Mouse (Mus musculus) midbrain, postnatal 0 days (tissue): ENCODE measurements around the gene Rhox3g. TPM values are rescaled to one million over a fixed set of nuclear protein-coding genes. Genes with fewer than 3 reads are reported as not detected.
"Not testable (repeated sequence)": the region's sequence is repeated elsewhere in the genome, so short reads cannot be mapped to it uniquely, and the experiment has no call there.

Source experiments
- ATAC-seq: fragments of 200-750 bp; cut with Nextera tagmentation; 2 replicates; pipeline ENCODE4 v1.8.0; 2017; ENCODE audit warnings: moderate number of reproducible peaks, mild to moderate bottlenecking, moderate TSS enrichment, moderate library complexity; ENCODE audit not compliant: low FRiP score
- DNase-seq: peaks from one replicate; pipeline ENCODE4 v3.0.0-alpha.2; 2015; ENCODE audit warnings: low spot score
- H3K27ac ChIP-seq: fragments of 300-500 bp; sonication (generic); 2 replicates; pipeline ENCODE4 v1.5.1; 2014; ENCODE audit warnings: low read depth, mild to moderate bottlenecking, low read length, mixed read lengths
- H3K27me3 ChIP-seq: fragments of 300-500 bp; sonication (generic); 2 replicates; pipeline ENCODE4 v1.6.1; 2014; ENCODE audit warnings: low read length, control low read depth, mixed read lengths; ENCODE audit not compliant: insufficient read depth
- H3K36me3 ChIP-seq: fragments of 300-500 bp; sonication (generic); 2 replicates; pipeline ENCODE4 v1.6.1; 2014; ENCODE audit warnings: low read length, control low read depth, mixed read lengths; ENCODE audit not compliant: insufficient read depth
- H3K4me1 ChIP-seq: fragments of 300-500 bp; sonication (generic); 2 replicates; pipeline ENCODE4 v1.6.1; 2014; ENCODE audit warnings: mild to moderate bottlenecking, control low read depth, antibody characterized with exemption, low read length, mixed read lengths; ENCODE audit not compliant: insufficient read depth
- H3K4me2 ChIP-seq: fragments of 300-500 bp; sonication (generic); 2 replicates; pipeline ENCODE4 v1.6.1; 2014; ENCODE audit warnings: low read depth, mild to moderate bottlenecking, low read length, mixed read lengths; ENCODE audit not compliant: poor library complexity, severe bottlenecking
- H3K4me3 ChIP-seq: fragments of 300-500 bp; sonication (generic); 2 replicates; pipeline ENCODE4 v1.5.1; 2014; ENCODE audit warnings: low read depth, mild to moderate bottlenecking, low read length, moderate library complexity
- H3K9ac ChIP-seq: fragments of 300-500 bp; sonication (generic); replicated peaks from 2 replicates; pipeline ENCODE4 v1.6.1; 2014; ENCODE audit warnings: mild to moderate bottlenecking, low read length, moderate library complexity, mixed read lengths; ENCODE audit not compliant: poor library complexity, severe bottlenecking
- H3K9me3 ChIP-seq: fragments of 300-500 bp; sonication (generic); 2 replicates; pipeline ENCODE4 v1.6.1; 2016; ENCODE audit warnings: low read length, control low read depth
- WGBS: fragments of 180-500 bp; shearing (Covaris S2); extraction: QIAGEN DNeasy Blood & Tissue Kit; methylation state at CpG from one replicate; pipeline ENCODE4 v1.1.7; 2014; 5-methylcytosine and 5-hydroxymethylcytosine counted together
- polyA plus RNA-seq: library from polyadenylated mRNA; unstranded; fragments of >200 nt; fragmentation: Nextera tagmentation; extraction: Ambion mirVana; gene quantifications from 2 replicates; pipeline ENCODE4 v1.2.1, GENCODE M21; 2015
- total RNA-seq: library from RNA; depleted of rRNA; stranded (reverse); fragments of >200 nt; gene quantifications from 2 replicates; pipeline ENCODE4 v1.2.3, GENCODE M21; 2014; rRNA removed

Rhox3g gene
- not detected in 2 replicates for total RNA-seq
- polyA plus RNA-seq: not detected in 2 replicates

DNA sequence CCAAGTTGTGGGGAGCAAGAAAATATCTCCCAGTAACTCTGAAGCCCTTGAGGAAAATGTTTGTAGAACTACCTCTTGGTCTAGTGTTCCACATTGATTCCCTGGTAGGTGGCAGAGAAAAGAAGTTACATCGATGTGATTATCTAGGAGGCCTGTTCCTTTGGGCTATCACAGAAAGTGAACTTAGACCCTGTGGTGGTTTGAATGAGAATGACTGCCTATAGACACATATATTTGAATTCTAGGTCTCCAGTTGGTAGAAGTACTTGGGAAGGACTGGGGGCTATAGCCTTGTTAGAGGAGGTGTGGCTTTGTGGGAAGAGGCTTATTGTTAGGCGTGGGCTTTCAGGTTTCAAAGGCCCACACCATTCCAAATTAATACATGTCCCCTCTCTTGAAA is at the start of gene Rhox3g:
TSS of gene Rhox3g (minus strand) at position 101 of the 400 bp plus-strand sequence.
- H3K4me3 ChIP-seq, H3K9me3 ChIP-seq, H3K9ac ChIP-seq, H3K4me2 ChIP-seq, H3K4me1 ChIP-seq, ATAC-seq, H3K27ac ChIP-seq, H3K36me3 ChIP-seq, DNase-seq, H3K27me3 ChIP-seq: not testable (repeated sequence)
- 88% methylated on average over 2 of the region's 2 CpGs for WGBS

DNA sequence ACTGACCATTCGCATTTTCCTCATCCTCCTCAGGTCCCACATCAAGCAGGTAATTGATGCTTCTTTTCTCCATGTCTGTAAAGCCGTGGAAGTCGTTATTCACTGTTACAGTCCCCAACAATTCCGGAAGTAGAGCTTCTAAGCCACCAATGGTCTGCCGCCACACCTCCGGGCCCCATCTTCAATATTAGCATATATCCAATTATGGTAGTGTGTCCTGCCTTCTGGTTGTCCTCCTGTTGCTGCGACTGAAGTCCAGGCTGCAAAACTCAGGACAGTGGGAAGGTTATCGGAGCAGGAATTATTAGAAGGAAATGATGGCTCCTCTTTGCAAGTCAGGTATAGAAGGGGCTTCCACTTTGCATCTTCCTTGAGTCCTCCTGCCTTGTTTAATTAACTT is 44.8 kb upstream of the Rhox3g start, which contains the start of gene Rhox2h:
TSS of gene Rhox2h (minus strand) at position 101 of the 400 bp plus-strand sequence.
- H3K9me3 ChIP-seq, H3K4me3 ChIP-seq, H3K27ac ChIP-seq, ATAC-seq, H3K4me1 ChIP-seq, DNase-seq, H3K4me2 ChIP-seq, H3K9ac ChIP-seq, H3K27me3 ChIP-seq, H3K36me3 ChIP-seq: not testable (repeated sequence)
- 89% methylated on average over 8 of the region's 8 CpGs for WGBS

DNA sequence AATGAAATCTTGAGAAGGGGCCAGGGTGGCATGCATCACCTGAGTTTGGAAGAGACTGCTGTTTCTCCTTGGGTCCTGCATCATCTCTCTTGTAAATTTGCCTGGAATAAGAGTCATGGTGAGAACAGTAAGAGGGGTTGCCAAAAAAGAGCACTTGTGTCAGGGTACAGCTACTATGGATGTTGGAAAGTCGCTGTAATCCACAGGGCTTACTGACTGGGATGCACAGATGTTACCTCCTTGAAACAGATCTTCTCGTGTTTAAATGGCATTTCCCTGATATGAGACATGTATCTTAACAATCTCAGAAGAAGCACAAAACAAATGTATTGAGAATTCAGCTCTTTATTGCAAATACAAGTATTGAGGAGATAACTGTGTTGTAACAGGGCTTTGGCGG is 40.3 kb upstream of the Rhox3g start, which contains the start of gene Rhox3h:
TSS of gene Rhox3h (minus strand) at position 101 of the 400 bp plus-strand sequence.
- not testable (repeated sequence) for ATAC-seq, DNase-seq, H3K9me3 ChIP-seq, H3K4me1 ChIP-seq, H3K36me3 ChIP-seq, H3K27ac ChIP-seq, H3K27me3 ChIP-seq, H3K9ac ChIP-seq, H3K4me3 ChIP-seq, H3K4me2 ChIP-seq
- 80% methylated on average over 1 of the region's 3 CpGs for WGBS

- H3K9ac ChIP-seq, H3K9me3 ChIP-seq, H3K27me3 ChIP-seq, H3K36me3 ChIP-seq, DNase-seq, H3K4me3 ChIP-seq, H3K4me2 ChIP-seq, H3K27ac ChIP-seq, H3K4me1 ChIP-seq, ATAC-seq: not testable (repeated sequence)
- 91% methylated on average over 15 of the region's 20 CpGs for WGBS
Observed at GRCm38 (mm10) chrX:37651227-37651626, 22.8 kb upstream of the Rhox3g start, which contains the start of gene Rhox4g. TSS of gene Rhox4g (minus strand) at chrX:37651327.

GRCm38 (mm10) chrX:37643370-37643769 is 15.0 kb upstream of the Rhox3g start, which contains the start of gene Rhox2g:
TSS of gene Rhox2g (minus strand) at chrX:37643470.
- not testable (repeated sequence) for H3K4me2 ChIP-seq, H3K4me1 ChIP-seq, H3K36me3 ChIP-seq, H3K27ac ChIP-seq, H3K9ac ChIP-seq, H3K27me3 ChIP-seq, DNase-seq, H3K9me3 ChIP-seq, ATAC-seq, H3K4me3 ChIP-seq
- 90% methylated on average over 6 of the region's 6 CpGs for WGBS

GRCm38 (mm10) chrX:37607604-37608003 is 20.8 kb downstream of the Rhox3g start, which contains the start of gene Rhox4f:
TSS of gene Rhox4f (minus strand) at chrX:37607704.
- H3K4me3 ChIP-seq, H3K9ac ChIP-seq, H3K27ac ChIP-seq, H3K4me2 ChIP-seq, H3K27me3 ChIP-seq, DNase-seq, H3K9me3 ChIP-seq, H3K36me3 ChIP-seq, ATAC-seq, H3K4me1 ChIP-seq: not testable (repeated sequence)
- 95% methylated on average over 15 of the region's 19 CpGs for WGBS

DNA sequence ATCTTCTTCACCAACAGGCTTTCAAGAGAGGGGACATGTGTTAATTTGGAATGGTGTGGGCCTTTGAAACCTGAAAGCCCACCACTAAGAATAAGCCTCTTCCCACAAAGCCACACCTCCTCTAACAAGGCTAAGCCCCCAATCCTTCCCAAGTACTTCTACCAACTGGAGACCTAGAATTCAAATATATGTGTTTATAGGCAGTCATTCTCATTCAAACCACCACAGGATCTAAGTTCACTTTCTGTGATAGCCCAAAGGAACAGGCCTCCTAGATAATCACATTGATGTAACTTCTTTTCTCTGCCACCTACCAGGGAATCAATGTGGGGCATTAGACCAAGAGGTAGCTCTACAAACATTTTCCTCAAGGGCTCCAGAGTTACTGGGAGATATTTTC is 47.7 kb downstream of the Rhox3g start, which contains the start of gene Rhox3f:
TSS of gene Rhox3f (plus strand) at position 301 of the 400 bp plus-strand sequence.
- H3K4me3 ChIP-seq, H3K9me3 ChIP-seq, H3K27me3 ChIP-seq, H3K27ac ChIP-seq, H3K4me1 ChIP-seq, H3K4me2 ChIP-seq, ATAC-seq, DNase-seq, H3K9ac ChIP-seq, H3K36me3 ChIP-seq: not testable (repeated sequence)
